Mouse (Mus musculus): ENCODE results near the gene L3mbtl1. TPM values are rescaled to one million over a fixed set of nuclear protein-coding genes. Genes with fewer than 3 reads are reported as not detected.

L3mbtl1 gene
- polyA plus RNA-seq, 1 experiment from 2014 or later = 0.25 TPM

Other genes with a start within 250 kb of the L3mbtl1 start
- 173 and 201 TPM in 2 replicates for gene Srsf6, start 11.9 kb upstream of the L3mbtl1 start, polyA plus RNA-seq (2014; fragmentation: Nextera tagmentation; extraction: Ambion mirVana)
- gene Sgk2, start 43.9 kb downstream of the L3mbtl1 start, polyA plus RNA-seq (2014; fragmentation: Nextera tagmentation; extraction: Ambion mirVana) = not detected in 2 replicates
- gene Ift52, start 73.9 kb downstream of the L3mbtl1 start, polyA plus RNA-seq (2014; fragmentation: Nextera tagmentation; extraction: Ambion mirVana) = 40.6 and 48.6 TPM in 2 replicates
- 16.0 and 16.1 TPM in 2 replicates for gene Mybl2, start 111.2 kb downstream of the L3mbtl1 start, polyA plus RNA-seq (2014; fragmentation: Nextera tagmentation; extraction: Ambion mirVana)
- not detected in 2 replicates for gene Gtsf1l, start 144.4 kb downstream of the L3mbtl1 start, polyA plus RNA-seq (2014; fragmentation: Nextera tagmentation; extraction: Ambion mirVana)